Mouse (Mus musculus) T-helper 17 cell (primary cell): ENCODE measurements at regions not wholly inside any gene's neighbourhood (a gene's known extent, or its start where the extent isn't known, plus 50 kb on each side); places are given as distances from the start of the nearest gene placed in this dataset.

Experiments
- in situ Hi-C, 2 experiments: fragments of 300-600 bp; cut with MboI, MseI; formaldehyde crosslinking; loops; 1 replicate in 1 of 2; 2 replicates in 1 of 2; pipeline ENCODE4 v1.15.1; 2025; ENCODE audit warnings: high pct_unique_total_duplicates in 2 of 2

- in situ Hi-C loops, result no loop called here
Observed at GRCm38 (mm10) chr2:47926620-47927019, 887.3 kb upstream of the Acvr2a start.

- in situ Hi-C loops, result no loop called here
Observed at GRCm38 (mm10) chr2:47945061-47945460, 868.8 kb upstream of the Acvr2a start.

- in situ Hi-C loops, result no loop called here
Observed at GRCm38 (mm10) chr2:47991132-47991531, 822.8 kb upstream of the Acvr2a start.

- in situ Hi-C loops, result no loop called here
Observed at GRCm38 (mm10) chr2:47994185-47994584, 819.7 kb upstream of the Acvr2a start.

- in situ Hi-C loops, result loop anchor here in 1 of 2 experiments (5.0 kb wide), 1 partner anchor 881 kb away; no protein-coding TSS in a partner anchor
Observed at GRCm38 (mm10) chr2:48001230-48001629, 812.7 kb upstream of the Acvr2a start.

GRCm38 (mm10) chr2:48001800-48002507, 812.0 kb upstream of the Acvr2a start:
- in situ Hi-C loops, result loop anchor here in 1 of 2 experiments (5.0 kb wide), 1 partner anchor 880 kb away; no protein-coding TSS in a partner anchor

- in situ Hi-C loops, result no loop called here
Observed at GRCm38 (mm10) chr2:48010308-48010707, 803.6 kb upstream of the Acvr2a start.

- in situ Hi-C loops, result no loop called here
Observed at GRCm38 (mm10) chr2:48027559-48027958, 786.4 kb upstream of the Acvr2a start.

GRCm38 (mm10) chr2:48061375-48061774, 752.5 kb upstream of the Acvr2a start:
- in situ Hi-C loops, result no loop called here

GRCm38 (mm10) chr2:48063436-48063835, 750.5 kb upstream of the Acvr2a start:
- in situ Hi-C loops, result no loop called here

- in situ Hi-C loops, result no loop called here
Observed at GRCm38 (mm10) chr2:48065162-48065561, 748.7 kb upstream of the Acvr2a start.

- in situ Hi-C loops, result no loop called here
Observed at GRCm38 (mm10) chr2:48082120-48082799, 731.6 kb upstream of the Acvr2a start.

GRCm38 (mm10) chr2:48098287-48098686, 715.6 kb upstream of the Acvr2a start:
- in situ Hi-C loops, result no loop called here

GRCm38 (mm10) chr2:48098931-48099531, 714.9 kb upstream of the Acvr2a start:
- in situ Hi-C loops, result no loop called here

GRCm38 (mm10) chr2:48123662-48124061, 690.2 kb upstream of the Acvr2a start:
- in situ Hi-C loops, result no loop called here

GRCm38 (mm10) chr2:48138051-48138611, 675.8 kb upstream of the Acvr2a start:
- in situ Hi-C loops, result no loop called here

- in situ Hi-C loops, result no loop called here
Observed at GRCm38 (mm10) chr2:48141281-48141680, 672.6 kb upstream of the Acvr2a start.

- in situ Hi-C loops, result no loop called here
Observed at GRCm38 (mm10) chr2:48154706-48155105, 659.2 kb upstream of the Acvr2a start.

- in situ Hi-C loops, result loop anchor here in 1 of 2 experiments (10.0 kb wide), 1 partner anchor 1528 kb away; no protein-coding TSS in a partner anchor
Observed at GRCm38 (mm10) chr2:48172626-48173025, 641.3 kb upstream of the Acvr2a start.

GRCm38 (mm10) chr2:48186161-48186560, 627.7 kb upstream of the Acvr2a start:
- in situ Hi-C loops, result no loop called here

GRCm38 (mm10) chr2:48186609-48187008, 627.3 kb upstream of the Acvr2a start:
- in situ Hi-C loops, result no loop called here

- in situ Hi-C loops, result no loop called here
Observed at GRCm38 (mm10) chr2:48211804-48212203, 602.1 kb upstream of the Acvr2a start.
